Mouse (Mus musculus) c-Kit-positive CD71-positive TER-119-positive erythroid progenitor cells, embryonic 14.5 days (primary cell): ENCODE results near the gene H2al1o.
"Not testable (repeated sequence)": the region's sequence is repeated elsewhere in the genome, so short reads cannot be mapped to it uniquely, and the experiment has no call there.

ENCODE experiments used
- DNase-seq: peaks from one replicate; pipeline ENCODE4 v3.0.0-alpha.2; 2013; ENCODE audit warnings: low spot score

H2al1o gene

GRCm38 (mm10) chrX:9572309-9572708 is at the start of gene H2al1o:
TSS of gene H2al1o (minus strand) at chrX:9572409.
- DNase-seq: not testable (repeated sequence)

GRCm38 (mm10) chrX:9598036-9598435 is 25.8 kb upstream of the H2al1o start:
- DNase-seq: not testable (repeated sequence)

GRCm38 (mm10) chrX:9536881-9537280 is 35.3 kb downstream of the H2al1o start:
- DNase-seq: no peak
